Mouse (Mus musculus): ENCODE measurements around the gene Auts2. TPM values are rescaled to one million over a fixed set of nuclear protein-coding genes. Genes with fewer than 3 reads are reported as not detected.

The Auts2 gene
- polyA plus RNA-seq, 1 experiment from 2014 or later: 1.6 TPM

DNA sequence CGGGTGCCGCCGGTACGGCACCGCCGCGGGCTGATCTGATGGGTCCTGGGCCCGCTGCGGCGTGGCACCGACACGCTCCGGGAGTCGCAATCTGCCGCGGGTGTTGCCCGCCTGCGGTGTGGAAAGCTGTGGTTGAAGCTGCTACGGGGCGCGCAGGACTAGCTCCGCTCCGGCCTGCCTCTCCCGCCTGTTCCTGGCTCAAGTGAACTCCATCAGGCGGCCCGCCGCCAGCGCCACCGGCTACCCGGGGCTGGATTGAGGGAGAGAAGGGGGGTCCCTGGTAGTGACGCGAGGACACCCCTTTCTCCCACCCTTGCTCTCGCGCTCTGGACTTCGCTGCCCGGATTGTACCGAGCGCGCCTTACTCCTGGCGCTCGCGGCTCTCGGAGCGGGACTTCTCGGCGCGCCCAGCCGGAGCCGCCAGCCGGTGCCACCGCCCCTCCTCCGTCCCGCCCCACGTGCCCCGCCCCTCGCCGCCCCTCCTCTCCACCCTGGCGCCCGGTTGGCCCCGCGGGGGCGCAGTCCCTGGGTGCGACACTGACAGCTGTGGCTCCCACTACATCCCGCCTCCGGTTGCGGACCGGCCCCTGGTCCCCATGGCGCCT is 1004.7 kb downstream of the Auts2 start:
- Histone ChIP-seq H3K27ac (replicated peaks) (0 out of 2 replicates have a peak overlapping the region, but pooled peaks have one; percentile 29), H3K4me3 (replicated peaks) (peak overlapping the region; percentile 55), H3K27me3 (peaks cover 42% of the 10 kb centered on the region), H3K9me3 (replicated peaks) (no peaks in the 10 kb centered on the region), H3K9ac (no peak overlapping the region), H3K36me3 (replicated peaks) (no peaks in the 10 kb centered on the region), H3K4me1 (replicated peaks) (no peaks in the 10 kb centered on the region), H3K4me2 (peak overlapping the region; percentile 62)
- peak; percentile 76 for ATAC-seq (ENCODE audit: insufficient read depth)
- whole genome bisulfite sequencing (ENCODE audit: insufficient replicate concordance): under 1% methylated on average over 65 of the region's 68 CpGs

DNA sequence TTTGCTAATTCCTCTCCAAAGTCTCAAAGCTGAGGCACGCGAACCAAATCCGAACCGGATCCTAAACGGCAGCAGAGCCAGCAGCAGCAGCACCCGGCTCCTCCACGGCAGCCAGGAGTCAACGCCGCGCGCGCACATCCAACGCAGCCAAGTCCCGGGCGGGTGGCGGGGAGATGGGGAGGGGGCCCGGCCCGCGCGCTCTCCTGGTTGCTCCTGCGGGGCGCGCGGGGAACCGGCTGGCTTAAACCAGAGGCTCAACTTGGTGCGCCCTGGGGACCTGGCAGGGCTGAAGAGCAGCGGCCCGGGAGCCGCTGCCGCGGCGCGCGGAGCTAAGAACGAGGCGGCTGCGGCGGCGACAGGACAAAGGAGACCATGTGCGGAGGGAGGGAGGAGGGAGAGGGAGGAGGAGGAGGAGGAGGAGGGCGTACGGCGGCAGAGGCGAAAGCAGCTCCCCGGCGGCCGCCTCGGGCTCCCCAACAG is 1005.3 kb downstream of the Auts2 start:
- WGBS (ENCODE audit: insufficient replicate concordance): under 1% methylated on average over 34 of the region's 48 CpGs
- Histone ChIP-seq H3K9ac (no peak overlapping the region), H3K4me3 (replicated peaks) (peak overlapping the region; percentile 55), H3K9me3 (replicated peaks) (no peaks in the 10 kb centered on the region), H3K36me3 (replicated peaks) (no peaks in the 10 kb centered on the region), H3K27ac (replicated peaks) (0 out of 2 replicates have a peak overlapping the region, but pooled peaks have one; percentile 29), H3K4me2 (peak overlapping the region; percentile 62), H3K27me3 (peaks cover 42% of the 10 kb centered on the region), H3K4me1 (replicated peaks) (no peaks in the 10 kb centered on the region)
- peak; percentile 49 for ATAC-seq (ENCODE audit: insufficient read depth)

DNA sequence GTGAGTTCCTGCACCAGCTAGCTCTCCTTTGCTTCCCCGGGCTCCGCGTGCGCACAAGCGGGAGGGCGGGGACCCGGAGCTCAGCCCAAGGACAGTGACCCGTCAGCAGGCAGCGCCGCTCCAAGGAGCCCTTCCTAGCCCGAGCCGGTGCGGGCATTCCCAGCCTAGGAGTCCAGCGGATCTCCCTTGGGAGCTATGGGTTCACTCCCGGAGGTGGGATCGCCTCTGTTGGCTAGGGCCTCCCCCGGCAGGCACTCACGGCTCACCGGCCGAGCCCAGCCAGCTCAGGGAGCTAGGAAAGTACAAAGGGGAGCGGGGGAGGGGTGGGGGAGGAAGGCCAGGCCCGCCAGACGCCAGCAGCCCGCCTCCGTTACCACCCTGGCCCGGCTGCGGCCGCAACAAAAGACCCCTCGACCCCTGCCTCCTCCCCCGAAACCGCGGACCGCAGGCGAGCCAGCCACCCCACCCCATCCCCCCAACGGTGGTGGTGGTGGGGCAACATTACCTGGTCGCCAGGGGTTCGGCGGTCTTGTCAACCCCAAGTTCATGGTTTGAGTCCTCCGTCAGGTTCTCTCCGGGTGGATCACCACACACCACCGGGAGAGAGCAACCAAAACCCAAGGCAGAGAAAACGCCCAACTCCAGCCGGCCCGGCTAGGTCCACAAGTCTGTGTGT is 1005.9 kb downstream of the Auts2 start:
- H3K9ac ChIP-seq: peak overlapping the region; percentile 42; the same call in 1 of the 2 replicates
- H3K4me1 ChIP-seq (replicated peaks): no peaks in the 10 kb centered on the region
- H3K27ac ChIP-seq (replicated peaks): peak overlapping the region; percentile 33; the same call in 1 of the 2 replicates
- peak; percentile 66 for ATAC-seq (ENCODE audit: insufficient read depth)
- no peaks in the 10 kb centered on the region for H3K36me3 ChIP-seq (replicated peaks)
- peak overlapping the region; percentile 55 for H3K4me3 ChIP-seq (replicated peaks)
- peaks cover 42% of the 10 kb centered on the region for H3K27me3 ChIP-seq
- H3K9me3 ChIP-seq (replicated peaks): no peaks in the 10 kb centered on the region
- peak overlapping the region; percentile 62 for H3K4me2 ChIP-seq
- WGBS (ENCODE audit: insufficient replicate concordance): under 1% methylated on average over 35 of the region's 44 CpGs

DNA sequence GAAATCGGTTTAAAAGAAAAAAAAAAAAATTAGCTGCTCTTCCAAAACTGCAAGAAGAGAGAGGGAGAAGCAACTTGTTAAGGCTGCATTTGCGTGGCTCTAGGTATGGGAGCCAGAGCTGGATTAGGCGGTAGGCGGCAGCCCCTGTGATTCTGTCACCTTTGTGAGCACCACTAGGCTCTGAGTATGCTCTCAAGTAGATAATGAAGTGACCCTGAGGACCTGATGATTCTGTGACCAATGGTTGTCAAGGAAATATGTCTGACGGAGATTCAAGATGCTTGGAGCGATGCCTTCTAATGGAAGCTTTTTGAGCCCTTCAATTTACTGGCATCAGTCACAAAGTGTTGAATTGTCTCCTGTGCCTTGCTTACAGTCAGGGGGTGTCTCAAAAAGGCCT is 1007.4 kb downstream of the Auts2 start:
- H3K4me3 ChIP-seq (replicated peaks): no peak overlapping the region
- ATAC-seq (ENCODE audit: insufficient read depth): no peak
- H3K27me3 ChIP-seq: peaks cover 42% of the 10 kb centered on the region
- no peaks in the 10 kb centered on the region for H3K4me1 ChIP-seq (replicated peaks)
- no peaks in the 10 kb centered on the region for H3K36me3 ChIP-seq (replicated peaks)
- 67% methylated on average over 6 of the region's 6 CpGs for WGBS (ENCODE audit: insufficient replicate concordance)
- H3K9me3 ChIP-seq (replicated peaks): no peaks in the 10 kb centered on the region
- no peak overlapping the region for H3K9ac ChIP-seq
- H3K4me2 ChIP-seq: no peak overlapping the region
- no peak overlapping the region for H3K27ac ChIP-seq (replicated peaks)

DNA sequence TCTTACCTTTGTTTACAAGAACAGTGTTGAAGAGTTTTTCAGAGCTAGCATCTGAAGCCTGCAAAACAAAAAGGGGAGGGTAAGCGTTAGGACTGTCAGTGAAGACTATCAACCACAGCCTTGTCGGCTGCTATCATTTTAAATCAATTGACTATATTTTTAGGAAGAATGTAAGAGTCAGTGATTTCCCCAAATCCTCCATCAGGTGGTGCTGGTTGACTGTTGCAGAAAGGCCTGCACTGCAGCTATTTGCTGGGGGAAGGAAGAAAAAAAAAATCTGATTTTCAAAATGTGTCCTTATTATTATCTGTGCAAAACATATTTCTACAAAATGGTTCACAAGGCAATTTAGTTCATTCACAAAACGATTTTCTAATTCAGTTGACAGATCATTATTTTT is 1009.3 kb downstream of the Auts2 start:
- H3K27me3 ChIP-seq: peaks cover 34% of the 10 kb centered on the region
- no peak overlapping the region for H3K4me3 ChIP-seq (replicated peaks)
- no peaks in the 10 kb centered on the region for H3K36me3 ChIP-seq (replicated peaks)
- WGBS (ENCODE audit: insufficient replicate concordance): 17% methylated on average over 3 of the region's 3 CpGs
- ATAC-seq (ENCODE audit: insufficient read depth): no peak
- no peaks in the 10 kb centered on the region for H3K4me1 ChIP-seq (replicated peaks)
- H3K4me2 ChIP-seq: no peak overlapping the region
- H3K9me3 ChIP-seq (replicated peaks): no peaks in the 10 kb centered on the region
- no peak overlapping the region for H3K27ac ChIP-seq (replicated peaks)
- H3K9ac ChIP-seq: no peak overlapping the region

DNA sequence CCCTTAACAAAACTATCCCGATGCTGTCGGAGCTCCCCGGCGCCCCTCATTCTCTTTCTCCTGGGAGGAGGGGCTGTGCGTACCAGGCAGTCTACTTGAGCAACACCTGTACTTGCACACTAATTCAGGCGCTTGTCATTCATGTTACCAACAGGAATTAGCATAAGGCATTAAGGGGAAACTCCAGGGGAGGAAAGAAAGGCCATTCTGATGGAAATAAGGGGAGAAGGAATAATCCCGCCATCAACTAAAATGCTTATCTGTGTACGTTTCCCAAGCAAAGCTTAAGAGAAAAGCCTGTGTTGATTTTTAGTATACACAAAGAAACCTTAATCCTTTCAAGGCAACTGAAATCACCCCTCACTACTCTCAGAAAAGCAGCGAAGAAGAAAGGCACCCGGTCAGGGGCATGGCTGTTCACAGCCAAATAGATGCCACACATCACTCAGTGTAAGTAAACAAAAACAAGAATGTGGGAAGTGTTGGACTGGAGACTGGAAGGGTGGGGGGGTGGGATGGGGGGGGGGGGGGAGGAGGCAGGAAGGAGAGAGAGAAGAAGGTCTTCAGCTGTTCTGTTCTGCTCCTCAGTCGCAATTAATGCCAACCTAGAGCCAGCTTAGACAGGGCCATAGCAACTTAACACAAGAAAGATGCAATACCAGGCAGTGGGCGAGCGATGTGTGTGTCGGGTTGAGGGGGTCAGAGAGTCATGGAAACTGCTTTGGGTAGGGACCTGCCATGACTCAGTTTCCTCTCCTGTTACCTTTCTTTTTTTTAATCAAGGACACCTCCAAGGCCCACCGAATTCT is 1011.2 kb downstream of the Auts2 start:
- ATAC-seq (ENCODE audit: insufficient read depth): no peak
- Histone ChIP-seq H3K36me3 (replicated peaks) (no peaks in the 10 kb centered on the region), H3K9me3 (replicated peaks) (no peaks in the 10 kb centered on the region), H3K27ac (replicated peaks) (no peak overlapping the region), H3K4me3 (replicated peaks) (no peak overlapping the region), H3K9ac (no peak overlapping the region), H3K27me3 (peaks cover 16% of the 10 kb centered on the region), H3K4me2 (no peak overlapping the region), H3K4me1 (replicated peaks) (no peaks in the 10 kb centered on the region)
- WGBS (ENCODE audit: insufficient replicate concordance): 64% methylated on average over 15 of the region's 15 CpGs

DNA sequence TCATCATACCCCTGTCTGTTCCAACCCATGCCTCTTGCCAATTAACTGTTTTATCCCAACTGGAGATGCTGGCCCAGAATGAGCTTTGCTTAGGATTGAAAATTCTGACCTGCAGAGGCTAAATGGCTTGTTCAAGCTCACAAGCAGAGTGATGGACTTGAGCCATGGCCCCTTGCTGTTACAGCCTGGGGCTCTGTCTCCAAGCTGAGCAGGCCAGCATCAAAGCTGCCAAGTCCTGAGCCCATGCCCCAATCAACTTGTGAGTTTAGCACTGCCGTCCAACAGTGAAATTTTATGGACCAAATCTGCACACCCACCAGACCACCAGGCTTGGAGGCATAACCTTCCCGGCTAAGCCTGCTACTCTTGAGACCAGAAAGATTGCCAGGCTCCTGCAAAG is 1012.3 kb downstream of the Auts2 start:
- H3K9ac ChIP-seq: no peak overlapping the region
- WGBS (ENCODE audit: insufficient replicate concordance): 75% methylated on average over 2 of the region's 2 CpGs
- no peak overlapping the region for H3K4me3 ChIP-seq (replicated peaks)
- H3K27me3 ChIP-seq: peaks cover 4% of the 10 kb centered on the region
- H3K4me1 ChIP-seq (replicated peaks): no peaks in the 10 kb centered on the region
- H3K27ac ChIP-seq (replicated peaks): no peak overlapping the region
- H3K4me2 ChIP-seq: no peak overlapping the region
- H3K36me3 ChIP-seq (replicated peaks): no peaks in the 10 kb centered on the region
- ATAC-seq (ENCODE audit: insufficient read depth): no peak
- no peaks in the 10 kb centered on the region for H3K9me3 ChIP-seq (replicated peaks)

DNA sequence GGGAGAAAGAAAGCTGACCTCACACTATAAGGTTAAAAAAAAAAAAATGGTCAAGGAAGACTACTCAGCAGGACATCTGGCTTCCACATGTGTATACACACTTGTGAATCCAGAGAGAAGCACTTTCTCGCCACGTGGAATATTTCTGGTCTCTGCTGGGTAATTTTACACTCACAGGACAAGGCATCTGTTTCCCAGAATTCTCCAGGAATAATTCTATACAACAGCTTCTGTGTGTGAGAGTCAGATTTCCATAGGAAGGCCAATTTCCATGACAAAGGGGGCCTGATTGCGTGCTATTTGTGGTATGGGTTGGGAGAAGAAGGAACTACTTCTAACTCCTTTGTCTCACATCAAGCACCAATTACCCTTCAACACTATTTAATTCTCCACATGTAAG is 1016.5 kb downstream of the Auts2 start:
- no peaks in the 10 kb centered on the region for H3K4me1 ChIP-seq (replicated peaks)
- H3K9me3 ChIP-seq (replicated peaks): no peaks in the 10 kb centered on the region
- H3K36me3 ChIP-seq (replicated peaks): no peaks in the 10 kb centered on the region
- H3K4me2 ChIP-seq: no peak overlapping the region
- ATAC-seq (ENCODE audit: insufficient read depth): no peak
- WGBS (ENCODE audit: insufficient replicate concordance): 59% methylated on average over 3 of the region's 3 CpGs
- H3K4me3 ChIP-seq (replicated peaks): no peak overlapping the region
- no peak overlapping the region for H3K9ac ChIP-seq
- no peak overlapping the region for H3K27ac ChIP-seq (replicated peaks)
- no peaks in the 10 kb centered on the region for H3K27me3 ChIP-seq

DNA sequence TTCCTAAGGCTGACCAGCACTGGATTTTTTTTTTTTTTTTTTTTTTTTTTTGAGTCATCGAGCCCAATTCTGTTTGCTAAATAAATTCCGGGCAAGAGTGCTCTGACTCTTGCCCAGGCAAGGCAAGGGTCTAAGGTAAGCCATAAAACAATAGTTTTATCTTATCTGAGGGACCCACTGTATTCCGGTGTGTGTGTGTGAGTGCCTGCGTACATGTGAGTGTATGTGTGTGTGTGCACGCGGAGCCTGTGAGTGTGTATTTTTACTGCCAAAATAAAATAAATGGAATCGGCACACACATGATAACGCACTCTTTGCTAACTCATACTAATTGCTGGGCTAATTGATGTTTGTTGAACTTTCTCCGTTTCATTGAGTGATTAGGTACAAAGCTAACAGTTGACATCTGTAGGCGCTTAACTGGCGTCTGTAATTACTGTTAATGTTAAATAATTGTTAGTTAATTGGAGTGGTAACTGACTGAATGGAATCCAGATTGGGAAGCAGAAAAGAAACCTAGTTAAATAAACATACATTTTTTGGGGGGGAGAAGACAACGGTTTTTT is 1018.2 kb downstream of the Auts2 start:
- no peak for ATAC-seq (ENCODE audit: insufficient read depth)
- Histone ChIP-seq H3K4me1 (replicated peaks) (no peaks in the 10 kb centered on the region), H3K27ac (replicated peaks) (no peak overlapping the region), H3K27me3 (no peaks in the 10 kb centered on the region), H3K9me3 (replicated peaks) (no peaks in the 10 kb centered on the region), H3K36me3 (replicated peaks) (no peaks in the 10 kb centered on the region), H3K4me2 (no peak overlapping the region), H3K9ac (no peak overlapping the region), H3K4me3 (replicated peaks) (no peak overlapping the region)
- WGBS (ENCODE audit: insufficient replicate concordance): 66% methylated on average over 12 of the region's 12 CpGs

DNA sequence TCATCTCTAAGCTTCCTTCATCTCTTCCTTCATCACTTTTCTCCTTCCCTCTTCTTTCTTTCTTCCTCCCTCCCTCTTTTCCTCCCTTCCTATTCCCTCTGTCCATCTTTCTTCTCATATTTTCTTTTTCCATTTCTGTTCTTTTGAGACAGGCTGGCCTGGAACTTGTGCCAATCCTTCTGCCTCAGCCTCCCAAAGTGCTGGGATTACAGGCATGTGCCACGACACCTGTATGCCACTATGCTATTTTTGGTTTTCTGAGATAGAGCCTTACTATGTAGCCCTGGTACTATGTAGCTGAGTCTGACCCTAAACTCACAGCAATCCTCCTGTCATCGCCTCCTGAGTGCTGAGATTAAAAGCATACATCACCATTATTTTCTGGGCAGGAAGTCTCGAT is 1023.6 kb downstream of the Auts2 start:
- Histone ChIP-seq H3K9ac (no peak overlapping the region), H3K36me3 (replicated peaks) (no peaks in the 10 kb centered on the region), H3K27me3 (no peaks in the 10 kb centered on the region), H3K4me1 (replicated peaks) (no peaks in the 10 kb centered on the region), H3K9me3 (replicated peaks) (no peaks in the 10 kb centered on the region), H3K27ac (replicated peaks) (no peak overlapping the region), H3K4me2 (no peak overlapping the region), H3K4me3 (replicated peaks) (no peak overlapping the region)
- no peak for ATAC-seq (ENCODE audit: insufficient read depth)
- WGBS (ENCODE audit: insufficient replicate concordance): 55% methylated on average over 3 of the region's 3 CpGs

DNA sequence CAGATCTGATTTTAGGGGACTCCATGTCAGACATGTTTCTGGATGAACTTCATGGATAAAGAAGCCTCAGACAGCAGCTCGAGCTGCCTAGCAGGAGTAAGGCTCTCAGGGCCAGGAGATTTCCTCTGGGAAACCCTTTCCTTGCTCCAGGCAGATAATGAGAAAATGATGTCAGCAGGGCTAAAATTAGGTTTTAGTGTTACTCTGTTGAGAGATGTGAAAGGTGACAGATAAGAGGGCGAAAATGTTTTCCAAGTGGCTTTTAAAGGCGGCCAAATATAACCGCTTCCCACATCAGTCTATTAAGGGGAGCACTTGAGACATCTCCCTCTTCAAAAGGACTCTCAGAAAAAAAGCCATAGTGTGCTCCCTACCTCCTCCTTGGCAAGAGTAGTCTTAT is 1025.5 kb downstream of the Auts2 start:
- no peak for ATAC-seq (ENCODE audit: insufficient read depth)
- H3K4me3 ChIP-seq (replicated peaks): no peak overlapping the region
- H3K9me3 ChIP-seq (replicated peaks): no peaks in the 10 kb centered on the region
- H3K4me1 ChIP-seq (replicated peaks): no peaks in the 10 kb centered on the region
- no peaks in the 10 kb centered on the region for H3K36me3 ChIP-seq (replicated peaks)
- no peak overlapping the region for H3K27ac ChIP-seq (replicated peaks)
- no peak overlapping the region for H3K4me2 ChIP-seq
- H3K27me3 ChIP-seq: no peaks in the 10 kb centered on the region
- no peak overlapping the region for H3K9ac ChIP-seq
- 44% methylated on average over 4 of the region's 4 CpGs for WGBS (ENCODE audit: insufficient replicate concordance)

Data from liver, embryonic 15.5 days (tissue).